Mouse (Mus musculus): ENCODE measurements around the gene Fancc. TPM values are rescaled to one million over a fixed set of nuclear protein-coding genes. Genes with fewer than 3 reads are reported as not detected.

The Fancc gene
- polyA plus RNA-seq, 1 experiment: 14.7 TPM

GRCm38 (mm10) chr13:63289687-63290086, 207.4 kb downstream of the Fancc start:
- WGBS: 95% methylated on average over 5 of the region's 5 CpGs
- no peaks in the 10 kb centered on the region for H3K27me3 ChIP-seq (ENCODE audit: control insufficient read depth, insufficient read depth, low read length)
- H3K36me3 ChIP-seq (ENCODE audit: control insufficient read depth, insufficient read depth, low read length): peaks cover 3% of the 10 kb centered on the region; the same call in 1 of the 2 replicates
- TF ChIP-seq CTCF (IDR thresholded peaks at IDR 0.05; ENCODE audit: borderline replicate concordance, control insufficient read depth, extremely low read depth, insufficient read depth, low read length, poor library complexity) (no peak), POLR2A (IDR thresholded peaks at IDR 0.05; ENCODE audit: control insufficient read depth, extremely low read depth, insufficient read depth, low read length, poor library complexity) (no peak)
- peaks cover 11% of the 10 kb centered on the region for H3K4me1 ChIP-seq (replicated peaks; ENCODE audit: control insufficient read depth, insufficient read depth, low read length)
- no peak overlapping the region for H3K4me3 ChIP-seq (ENCODE audit: control insufficient read depth, insufficient read depth, low read length)
- no peak overlapping the region for H3K27ac ChIP-seq (ENCODE audit: control insufficient read depth, insufficient read depth, low read length)
- no peak for DNase-seq

DNA sequence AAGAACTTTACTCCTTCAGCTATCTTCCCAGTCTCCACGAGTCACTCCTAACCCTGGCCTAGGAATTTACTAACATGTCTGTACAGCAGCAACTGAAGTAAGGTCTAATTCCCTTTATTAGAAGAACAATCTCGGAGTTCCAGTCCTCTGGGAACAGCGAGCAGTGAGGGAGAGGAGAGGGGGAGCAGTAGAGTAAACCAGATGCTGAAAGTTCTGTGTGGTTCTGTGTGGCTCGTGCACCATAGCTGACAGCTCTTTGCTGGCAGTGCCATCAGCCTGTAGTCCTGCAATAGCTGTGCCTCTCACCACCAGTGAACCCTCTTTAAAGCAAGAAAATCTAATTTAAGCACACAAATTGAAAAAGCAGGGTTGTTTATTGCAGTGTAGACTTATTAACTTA, 207.9 kb downstream of the Fancc start:
- no peak for TF ChIP-seq CTCF (IDR thresholded peaks at IDR 0.05; ENCODE audit: borderline replicate concordance, control insufficient read depth, extremely low read depth, insufficient read depth, low read length, poor library complexity)
- Histone ChIP-seq H3K27me3 (ENCODE audit: control insufficient read depth, insufficient read depth, low read length) (no peaks in the 10 kb centered on the region), H3K4me3 (ENCODE audit: control insufficient read depth, insufficient read depth, low read length) (no peak overlapping the region), H3K4me1 (replicated peaks; ENCODE audit: control insufficient read depth, insufficient read depth, low read length) (peaks cover 11% of the 10 kb centered on the region), H3K27ac (ENCODE audit: control insufficient read depth, insufficient read depth, low read length) (no peak overlapping the region), H3K36me3 (ENCODE audit: control insufficient read depth, insufficient read depth, low read length) (peaks cover 3% of the 10 kb centered on the region; the same call in 1 of the 2 replicates)
- WGBS: 92% methylated on average over 4 of the region's 4 CpGs
- no peak for DNase-seq

DNA sequence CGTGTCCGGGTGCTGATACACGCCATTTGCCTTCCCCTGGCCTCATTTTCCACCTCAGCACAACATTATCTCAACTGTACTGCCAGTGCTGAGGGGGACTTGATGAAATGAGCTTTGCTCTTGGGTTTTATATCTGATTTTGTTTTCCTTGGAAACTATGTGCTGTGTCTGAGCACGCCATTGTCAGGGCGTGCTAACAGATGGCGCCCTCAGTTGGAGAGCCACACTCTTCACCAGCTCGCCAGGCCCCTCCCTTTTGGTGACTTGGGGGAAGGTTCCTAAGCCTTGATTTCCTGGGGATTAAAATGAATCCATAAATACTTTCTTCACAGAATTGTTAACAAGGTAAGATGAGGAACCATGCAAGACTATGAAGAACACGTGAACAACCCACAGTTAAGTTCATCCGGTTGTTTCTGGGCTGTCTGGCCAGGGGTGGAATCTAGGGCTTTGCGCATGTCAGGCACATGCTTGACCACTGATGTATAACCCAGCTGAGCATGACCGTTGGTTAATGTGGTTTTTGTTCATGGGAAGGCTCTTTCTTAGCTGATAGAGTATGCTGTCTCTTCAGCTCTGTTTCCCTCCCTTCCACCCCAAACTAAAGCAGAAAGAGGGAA, 210.5 kb downstream of the Fancc start:
- H3K4me1 ChIP-seq (replicated peaks; ENCODE audit: control insufficient read depth, insufficient read depth, low read length): peaks cover 10% of the 10 kb centered on the region
- no peak for TF ChIP-seq CTCF (IDR thresholded peaks at IDR 0.05; ENCODE audit: borderline replicate concordance, control insufficient read depth, extremely low read depth, insufficient read depth, low read length, poor library complexity)
- TF ChIP-seq POLR2A (IDR thresholded peaks at IDR 0.05; ENCODE audit: control insufficient read depth, extremely low read depth, insufficient read depth, low read length, poor library complexity): no peak
- no peaks in the 10 kb centered on the region for H3K27me3 ChIP-seq (ENCODE audit: control insufficient read depth, insufficient read depth, low read length)
- WGBS: 96% methylated on average over 11 of the region's 11 CpGs
- H3K36me3 ChIP-seq (ENCODE audit: control insufficient read depth, insufficient read depth, low read length): peaks cover 11% of the 10 kb centered on the region; the same call in 1 of the 2 replicates
- no peak for DNase-seq
- H3K27ac ChIP-seq (ENCODE audit: control insufficient read depth, insufficient read depth, low read length): no peak overlapping the region
- no peak overlapping the region for H3K4me3 ChIP-seq (ENCODE audit: control insufficient read depth, insufficient read depth, low read length)

- WGBS: 18% methylated on average over 3 of the region's 3 CpGs
- peaks cover 11% of the 10 kb centered on the region; the same call in 1 of the 2 replicates for H3K36me3 ChIP-seq (ENCODE audit: control insufficient read depth, insufficient read depth, low read length)
- no peak overlapping the region for H3K27ac ChIP-seq (ENCODE audit: control insufficient read depth, insufficient read depth, low read length)
- no peak overlapping the region for H3K4me3 ChIP-seq (ENCODE audit: control insufficient read depth, insufficient read depth, low read length)
- peaks cover 13% of the 10 kb centered on the region for H3K4me1 ChIP-seq (replicated peaks; ENCODE audit: control insufficient read depth, insufficient read depth, low read length)
- no peak for DNase-seq
- no peaks in the 10 kb centered on the region for H3K27me3 ChIP-seq (ENCODE audit: control insufficient read depth, insufficient read depth, low read length)
- no peak for TF ChIP-seq CTCF (IDR thresholded peaks at IDR 0.05; ENCODE audit: borderline replicate concordance, control insufficient read depth, extremely low read depth, insufficient read depth, low read length, poor library complexity)
- no peak for TF ChIP-seq POLR2A (IDR thresholded peaks at IDR 0.05; ENCODE audit: control insufficient read depth, extremely low read depth, insufficient read depth, low read length, poor library complexity)
Observed at GRCm38 (mm10) chr13:63284748-63285147, 212.3 kb downstream of the Fancc start.

DNA sequence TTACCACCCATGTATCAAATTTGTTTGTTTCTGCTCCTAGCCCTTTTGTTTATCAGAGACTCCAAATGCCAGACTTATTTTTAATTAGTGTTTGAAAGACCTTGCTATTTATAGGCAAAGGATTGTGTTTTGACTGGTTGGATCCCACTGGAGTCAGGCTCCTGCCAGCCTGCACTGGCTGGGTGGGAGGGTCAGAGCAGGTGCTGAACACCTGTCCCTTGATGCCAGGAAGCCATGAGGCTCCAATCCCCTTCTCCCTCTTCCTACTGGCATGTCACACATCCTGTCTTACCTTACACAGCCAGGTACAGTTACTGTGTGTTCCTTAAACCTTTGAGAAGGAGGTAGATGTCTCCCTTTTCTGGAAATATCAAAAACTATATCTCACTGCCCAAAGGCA, 213.8 kb downstream of the Fancc start:
- no peak overlapping the region for H3K4me3 ChIP-seq (ENCODE audit: control insufficient read depth, insufficient read depth, low read length)

GRCm38 (mm10) chr13:63281206-63281605, 215.9 kb downstream of the Fancc start:
- DNase-seq: no peak
- Histone ChIP-seq H3K4me1 (replicated peaks; ENCODE audit: control insufficient read depth, insufficient read depth, low read length) (peaks cover 29% of the 10 kb centered on the region), H3K27me3 (ENCODE audit: control insufficient read depth, insufficient read depth, low read length) (no peaks in the 10 kb centered on the region), H3K27ac (ENCODE audit: control insufficient read depth, insufficient read depth, low read length) (no peak overlapping the region), H3K36me3 (ENCODE audit: control insufficient read depth, insufficient read depth, low read length) (peaks cover 8% of the 10 kb centered on the region; the same call in 1 of the 2 replicates), H3K4me3 (ENCODE audit: control insufficient read depth, insufficient read depth, low read length) (no peak overlapping the region)
- WGBS: 72% methylated on average over 8 of the region's 8 CpGs
- no peak for TF ChIP-seq POLR2A (IDR thresholded peaks at IDR 0.05; ENCODE audit: control insufficient read depth, extremely low read depth, insufficient read depth, low read length, poor library complexity)
- TF ChIP-seq CTCF (IDR thresholded peaks at IDR 0.05; ENCODE audit: borderline replicate concordance, control insufficient read depth, extremely low read depth, insufficient read depth, low read length, poor library complexity): no peak

More for the DNA sequence above, 213.8 kb downstream of the Fancc start:
- TF ChIP-seq CTCF (IDR thresholded peaks at IDR 0.05; ENCODE audit: borderline replicate concordance, control insufficient read depth, extremely low read depth, insufficient read depth, low read length, poor library complexity): no peak
- no peak for TF ChIP-seq POLR2A (IDR thresholded peaks at IDR 0.05; ENCODE audit: control insufficient read depth, extremely low read depth, insufficient read depth, low read length, poor library complexity)
- no peak overlapping the region for H3K27ac ChIP-seq (ENCODE audit: control insufficient read depth, insufficient read depth, low read length)
- peaks cover 9% of the 10 kb centered on the region; the same call in 1 of the 2 replicates for H3K36me3 ChIP-seq (ENCODE audit: control insufficient read depth, insufficient read depth, low read length)
- peak; percentile 35 for DNase-seq
- peaks cover 21% of the 10 kb centered on the region for H3K4me1 ChIP-seq (replicated peaks; ENCODE audit: control insufficient read depth, insufficient read depth, low read length)
- H3K27me3 ChIP-seq (ENCODE audit: control insufficient read depth, insufficient read depth, low read length): no peaks in the 10 kb centered on the region

DNA sequence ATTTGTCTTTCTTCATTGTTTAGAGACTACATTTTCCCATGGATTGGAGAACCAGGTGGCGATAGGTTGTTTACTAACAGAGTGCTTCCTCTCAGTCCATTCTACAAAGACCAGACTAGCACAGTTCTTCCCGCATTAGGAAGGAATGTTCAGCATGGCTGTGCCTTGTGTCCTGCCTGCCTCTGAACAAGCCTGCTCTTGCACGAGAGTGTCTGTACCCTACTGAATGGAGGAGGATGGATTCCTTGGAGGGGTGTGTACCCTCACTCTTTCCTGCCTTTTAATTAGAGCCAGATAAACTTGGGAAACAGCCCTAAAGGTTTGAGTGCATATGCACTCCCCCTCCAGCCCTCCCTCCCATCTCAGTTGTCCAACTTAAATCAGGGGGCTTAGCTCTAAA, 216.7 kb downstream of the Fancc start:
- no peak for DNase-seq
- no peaks in the 10 kb centered on the region for H3K27me3 ChIP-seq (ENCODE audit: control insufficient read depth, insufficient read depth, low read length)
- peaks cover 8% of the 10 kb centered on the region; the same call in 1 of the 2 replicates for H3K36me3 ChIP-seq (ENCODE audit: control insufficient read depth, insufficient read depth, low read length)
- no peak overlapping the region for H3K4me3 ChIP-seq (ENCODE audit: control insufficient read depth, insufficient read depth, low read length)
- 94% methylated on average over 3 of the region's 3 CpGs for WGBS
- TF ChIP-seq POLR2A (IDR thresholded peaks at IDR 0.05; ENCODE audit: control insufficient read depth, extremely low read depth, insufficient read depth, low read length, poor library complexity): no peak
- no peak for TF ChIP-seq CTCF (IDR thresholded peaks at IDR 0.05; ENCODE audit: borderline replicate concordance, control insufficient read depth, extremely low read depth, insufficient read depth, low read length, poor library complexity)
- no peak overlapping the region for H3K27ac ChIP-seq (ENCODE audit: control insufficient read depth, insufficient read depth, low read length)
- H3K4me1 ChIP-seq (replicated peaks; ENCODE audit: control insufficient read depth, insufficient read depth, low read length): peaks cover 27% of the 10 kb centered on the region
